Mouse (Mus musculus) common myeloid progenitor, adult 5-6 weeks (primary cell): ENCODE results near the gene Fzd4. TPM values are rescaled to one million over a fixed set of nuclear protein-coding genes. Genes with fewer than 3 reads are reported as not detected.

Source experiments
- total RNA-seq: library from RNA; stranded (forward); fragments of 200-1000, 187-1606 nt; gene quantifications from 2 replicates; pipeline ENCODE4 v1.2.3, GENCODE M21; 2017

Fzd4 gene
- total RNA-seq, 1 experiment from 2014 or later = 0.50 TPM

Other genes with a start within 250 kb of the Fzd4 start
- gene Tmem135, start 133 bp upstream of the Fzd4 start, total RNA-seq = 20.3 and 22.3 TPM in 2 replicates
- gene Prss23, start 122.8 kb downstream of the Fzd4 start, total RNA-seq = not detected in 2 replicates
- gene Me3, start 228.0 kb downstream of the Fzd4 start, total RNA-seq = not detected in 2 replicates